Mouse (Mus musculus): Measurements from ENCODE around the gene Tas2r131.
"Not testable (repeated sequence)": the region's sequence is repeated elsewhere in the genome, so short reads cannot be mapped to it uniquely, and the experiment has no call there.

DNA sequence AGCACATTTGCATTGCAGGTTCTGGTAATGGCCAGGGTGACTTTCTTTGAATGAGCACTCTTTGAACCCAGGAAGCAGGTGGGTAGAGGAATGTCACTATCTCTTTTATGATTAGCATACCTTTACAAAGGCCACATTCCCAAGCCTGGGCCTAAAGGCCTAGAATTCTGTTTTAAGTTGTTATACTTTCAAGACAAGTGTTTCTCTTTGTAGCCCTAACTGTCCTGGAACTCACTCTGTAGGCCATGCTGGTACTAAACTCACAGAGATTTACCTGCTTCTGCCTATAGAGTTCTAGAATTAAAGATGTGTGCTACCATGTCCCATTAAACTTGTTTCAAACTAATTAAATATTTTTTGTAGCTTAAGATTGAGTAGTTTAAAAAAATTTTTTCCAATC is 16.3 kb downstream of the Tas2r131 start:
- TF ChIP-seq CTCF (IDR thresholded peaks at IDR 0.05; ENCODE audit: borderline replicate concordance, insufficient read depth, low read depth, low read length); POLR2A (IDR thresholded peaks at IDR 0.05; ENCODE audit: borderline replicate concordance, insufficient read depth, low read length): not testable (repeated sequence)
